Mouse (Mus musculus) limb, embryonic 11.5 days (tissue): ENCODE results near the gene Ccdc73. TPM values are rescaled to one million over a fixed set of nuclear protein-coding genes. Genes with fewer than 3 reads are reported as not detected.

Source experiments
- ATAC-seq: fragments of 200-750 bp; cut with Nextera tagmentation; 2 replicates; pipeline ENCODE4 v1.8.0; 2017; ENCODE audit warnings: low read depth; ENCODE audit not compliant: insufficient number of reproducible peaks, low FRiP score, low TSS enrichment
- DNase-seq: peaks from one replicate; pipeline ENCODE4 v3.0.0-alpha.2; 2015; ENCODE audit warnings: low spot score
- H3K27ac ChIP-seq: fragments of 300-500 bp; sonication (generic); replicated peaks from 2 replicates; pipeline ENCODE4 v1.5.1; 2014; ENCODE audit warnings: low read depth, mild to moderate bottlenecking, low read length
- H3K27me3 ChIP-seq: fragments of 300-500 bp; sonication (generic); 2 replicates; pipeline ENCODE4 v1.6.1; 2014; ENCODE audit warnings: mild to moderate bottlenecking, low read length, mixed read lengths; ENCODE audit not compliant: control insufficient read depth, insufficient read depth
- H3K36me3 ChIP-seq: fragments of 300-500 bp; sonication (generic); 2 replicates; pipeline ENCODE4 v1.6.1; 2014; ENCODE audit warnings: mild to moderate bottlenecking, low read length, moderate library complexity, mixed read lengths; ENCODE audit not compliant: control insufficient read depth, insufficient read depth
- H3K4me1 ChIP-seq: fragments of 300-500 bp; sonication (generic); 2 replicates; pipeline ENCODE4 v1.6.1; 2014; ENCODE audit warnings: low read length, mixed read lengths; ENCODE audit not compliant: control insufficient read depth, insufficient read depth
- H3K4me2 ChIP-seq: fragments of 300-500 bp; sonication (generic); 2 replicates; pipeline ENCODE4 v1.6.1; 2014; ENCODE audit warnings: low read depth, mild to moderate bottlenecking, moderate library complexity; ENCODE audit not compliant: severe bottlenecking
- H3K4me3 ChIP-seq: fragments of 300-500 bp; sonication (generic); 2 replicates; pipeline ENCODE4 v1.5.1; 2014; ENCODE audit warnings: low read depth, low read length
- H3K9ac ChIP-seq: fragments of 300-500 bp; sonication (generic); 2 replicates; pipeline ENCODE4 v1.6.1; 2014; ENCODE audit warnings: mild to moderate bottlenecking, low read length
- H3K9me3 ChIP-seq: fragments of 300-500 bp; sonication (generic); 2 replicates; pipeline ENCODE4 v1.6.1; 2016; ENCODE audit warnings: low read length; ENCODE audit not compliant: control insufficient read depth
- WGBS: fragments of 180-500 bp; shearing (Covaris S2); extraction: QIAGEN DNeasy Blood & Tissue Kit; methylation state at CpG from one replicate; pipeline ENCODE4 v1.1.7; 2014; 5-methylcytosine and 5-hydroxymethylcytosine counted together
- polyA plus RNA-seq: library from polyadenylated mRNA; unstranded; fragments of >200 nt; fragmentation: Nextera tagmentation; extraction: Ambion mirVana; gene quantifications from 2 replicates; pipeline ENCODE4 v1.2.1, GENCODE M21; 2014

Gene Ccdc73
- polyA plus RNA-seq, 1 experiment from 2014 or later, result 5.8 TPM

- WGBS, result 55% methylated on average over 2 of the region's 2 CpGs
- Histone ChIP-seq H3K36me3 (no peaks in the 10 kb centered on the region), H3K27me3 (peaks cover 8% of the 10 kb centered on the region; the same call in 1 of the 2 replicates), H3K9ac (no peak overlapping the region), H3K4me3 (no peak overlapping the region), H3K9me3 (no peaks in the 10 kb centered on the region), H3K4me1 (0 out of 2 replicates have a peak, but pooled peaks cover 3% of the 10 kb centered on the region), H3K27ac (no peak overlapping the region), H3K4me2 (no peak overlapping the region)
- ATAC-seq (no peak), DNase-seq (peak; percentile 39)
These were observed 20.0 kb upstream of the Ccdc73 start for GRCm38 (mm10) chr2:104847645-104848044.

GRCm38 (mm10) chr2:104848235-104849161 is 19.1 kb upstream of the Ccdc73 start:
- H3K4me2 ChIP-seq, result peak overlapping the region; percentile 94; the same call in 1 of the 2 replicates

GRCm38 (mm10) chr2:104849276-104849990 is 18.2 kb upstream of the Ccdc73 start, which contains the start of gene Prrg4:
Gene Prrg4 (minus strand): TSS chr2:104849876.
- Histone ChIP-seq H3K9ac (peak within 1 kb of the TSS; percentile 56; the same call in 1 of the 2 replicates), H3K27me3 (peaks cover 8% of the 10 kb centered on the region; the same call in 1 of the 2 replicates), H3K4me3 (peak within 1 kb of the TSS; percentile 52), H3K36me3 (no peaks in the 10 kb centered on the region), H3K27ac (no peak within 1 kb of the TSS), H3K4me1 (0 out of 2 replicates have a peak, but pooled peaks cover 3% of the 10 kb centered on the region), H3K4me2 (peak within 1 kb of the TSS; percentile 94), H3K9me3 (no peaks in the 10 kb centered on the region)
- WGBS, result under 1% methylated on average over 61 of the region's 62 CpGs
- DNase-seq (peak; percentile 74), ATAC-seq (peak; percentile 58)

More at GRCm38 (mm10) chr2:104848235-104849161, 19.1 kb upstream of the Ccdc73 start:
- Histone ChIP-seq H3K36me3 (no peaks in the 10 kb centered on the region), H3K4me1 (0 out of 2 replicates have a peak, but pooled peaks cover 3% of the 10 kb centered on the region), H3K27me3 (peaks cover 8% of the 10 kb centered on the region; the same call in 1 of the 2 replicates), H3K4me3 (no peak overlapping the region), H3K9me3 (no peaks in the 10 kb centered on the region), H3K9ac (no peak overlapping the region), H3K27ac (no peak overlapping the region)
- WGBS, result 27% methylated on average over 16 of the region's 16 CpGs
- ATAC-seq (no peak), DNase-seq (peak; percentile 31)

DNA sequence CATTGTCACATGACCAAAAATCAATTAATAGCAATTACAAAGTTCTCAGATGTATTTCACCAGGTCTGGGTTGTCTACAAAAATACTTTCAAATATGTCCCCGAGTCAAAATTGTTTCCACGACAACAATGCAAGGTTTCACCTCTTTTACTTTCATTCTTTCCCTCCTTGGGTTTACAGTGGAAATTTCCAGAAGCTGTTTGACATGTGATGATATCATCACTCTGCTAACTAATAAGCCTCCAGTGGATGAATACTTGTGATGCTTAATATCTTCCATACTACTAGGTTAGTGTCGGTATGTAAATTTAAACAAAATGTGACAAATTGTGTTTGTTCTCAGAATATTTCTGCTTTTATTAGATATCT is 17.6 kb upstream of the Ccdc73 start:
- 76% methylated on average over 3 of the region's 3 CpGs for WGBS
- Histone ChIP-seq H3K4me3 (peak overlapping the region; percentile 52), H3K27me3 (peaks cover 8% of the 10 kb centered on the region; the same call in 1 of the 2 replicates), H3K4me2 (peak overlapping the region; percentile 94), H3K9ac (no peak overlapping the region; the same call in 1 of the 2 replicates), H3K27ac (no peak overlapping the region), H3K36me3 (no peaks in the 10 kb centered on the region), H3K4me1 (0 out of 2 replicates have a peak, but pooled peaks cover 3% of the 10 kb centered on the region), H3K9me3 (no peaks in the 10 kb centered on the region)
- ATAC-seq (0 out of 2 replicates have a peak, but pooled peaks have one; percentile 1), DNase-seq (no peak)

DNA sequence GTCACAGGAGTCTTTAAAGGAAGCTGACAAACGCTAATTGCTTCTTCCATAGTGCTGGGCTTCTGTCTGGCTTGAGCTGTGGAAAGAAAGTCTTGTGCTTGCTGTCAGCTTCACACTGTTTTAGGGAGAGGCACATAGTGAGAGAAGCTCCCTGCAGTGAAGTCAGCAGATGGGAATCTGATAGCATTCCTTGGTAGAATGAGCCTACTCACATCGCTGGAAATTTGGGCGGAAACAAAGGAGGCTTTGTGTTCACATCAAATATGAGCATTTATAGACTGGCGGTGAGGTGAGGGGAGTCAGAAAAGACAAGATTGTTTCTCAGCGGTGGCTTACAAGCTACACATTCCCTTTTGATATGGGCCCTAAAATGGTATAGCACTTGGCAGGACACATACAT is 15.9 kb upstream of the Ccdc73 start:
- no peak for DNase-seq
- WGBS, result 52% methylated on average over 5 of the region's 5 CpGs
- Histone ChIP-seq H3K27me3 (peaks cover 8% of the 10 kb centered on the region; the same call in 1 of the 2 replicates), H3K36me3 (no peaks in the 10 kb centered on the region), H3K4me2 (no peak overlapping the region), H3K4me1 (0 out of 2 replicates have a peak, but pooled peaks cover under 1% of the 10 kb centered on the region), H3K9ac (no peak overlapping the region), H3K4me3 (no peak overlapping the region), H3K27ac (no peak overlapping the region), H3K9me3 (no peaks in the 10 kb centered on the region)
- no peak for ATAC-seq

DNA sequence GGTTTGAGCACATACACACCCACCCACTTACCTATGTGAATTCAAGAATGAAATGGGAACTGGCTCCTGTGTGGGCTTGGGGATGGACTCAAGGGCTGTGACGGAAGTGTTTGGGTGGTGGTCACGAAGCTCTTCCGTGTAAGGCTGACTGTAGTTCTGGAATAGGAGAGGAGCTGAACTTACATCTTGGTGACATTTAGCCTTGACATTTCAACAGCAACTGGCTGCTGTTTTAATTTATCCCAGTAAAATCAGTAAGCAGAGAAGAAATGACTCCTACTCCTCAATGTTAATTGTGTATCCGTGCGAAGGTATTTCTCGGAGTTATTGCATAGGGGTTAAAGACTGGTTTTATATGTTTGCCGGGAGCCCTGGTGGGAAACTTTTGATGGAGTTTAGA is 15.1 kb upstream of the Ccdc73 start:
- no peak overlapping the region for H3K27ac ChIP-seq
- no peak overlapping the region for H3K4me2 ChIP-seq
- no peak overlapping the region for H3K4me3 ChIP-seq
- H3K36me3 ChIP-seq, result no peaks in the 10 kb centered on the region
- no peaks in the 10 kb centered on the region for H3K4me1 ChIP-seq
- WGBS, result 90% methylated on average over 7 of the region's 7 CpGs
- DNase-seq (no peak), ATAC-seq (no peak)
- no peak overlapping the region for H3K9ac ChIP-seq
- peaks cover 8% of the 10 kb centered on the region; the same call in 1 of the 2 replicates for H3K27me3 ChIP-seq
- no peaks in the 10 kb centered on the region for H3K9me3 ChIP-seq

- H3K27ac ChIP-seq, result no peak overlapping the region
- peaks cover 3% of the 10 kb centered on the region; the same call in 1 of the 2 replicates for H3K27me3 ChIP-seq
- ATAC-seq, result no peak
- no peak for DNase-seq
- WGBS, result 95% methylated on average over 1 of the region's 1 CpGs
- no peaks in the 10 kb centered on the region for H3K4me1 ChIP-seq
- no peak overlapping the region for H3K9ac ChIP-seq
- no peak overlapping the region for H3K4me3 ChIP-seq
- no peak overlapping the region for H3K4me2 ChIP-seq
- no peaks in the 10 kb centered on the region for H3K9me3 ChIP-seq
- H3K36me3 ChIP-seq, result no peaks in the 10 kb centered on the region
These were observed 12.8 kb upstream of the Ccdc73 start for GRCm38 (mm10) chr2:104854836-104855235.

GRCm38 (mm10) chr2:104855732-104856131 is 11.9 kb upstream of the Ccdc73 start:
- Histone ChIP-seq H3K36me3 (no peaks in the 10 kb centered on the region), H3K4me2 (no peak overlapping the region), H3K27me3 (peaks cover 1% of the 10 kb centered on the region; the same call in 1 of the 2 replicates), H3K4me1 (no peaks in the 10 kb centered on the region), H3K27ac (no peak overlapping the region), H3K4me3 (no peak overlapping the region), H3K9me3 (no peaks in the 10 kb centered on the region), H3K9ac (no peak overlapping the region)
- ATAC-seq (no peak), DNase-seq (no peak)
- 36% methylated on average over 3 of the region's 3 CpGs for WGBS
